Mouse (Mus musculus): ENCODE measurements around the gene Rarres1. TPM values are rescaled to one million over a fixed set of nuclear protein-coding genes. Genes with fewer than 3 reads are reported as not detected.

The Rarres1 gene
- polyA plus RNA-seq, 1 experiment: not detected

DNA sequence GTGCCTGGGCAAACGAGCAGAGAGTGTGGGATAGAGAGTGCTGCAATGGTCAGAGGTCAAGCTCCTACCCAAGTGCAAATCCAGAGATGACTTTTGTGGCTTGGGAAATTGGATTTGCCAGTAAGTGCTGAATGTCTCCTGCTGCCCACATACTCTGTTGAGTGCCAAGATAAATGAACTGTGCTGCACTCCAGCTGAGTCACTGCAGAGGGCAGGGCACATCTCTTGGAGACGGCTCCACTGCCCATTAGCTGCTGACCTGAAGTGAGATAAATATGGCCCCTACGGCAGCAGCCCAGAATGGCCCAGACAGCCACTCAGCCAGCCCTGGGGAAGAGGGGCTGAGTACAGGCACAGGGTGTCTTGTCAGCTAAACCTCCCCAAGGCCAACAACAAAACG lies 25.2 kb downstream of the Rarres1 start:
- Histone ChIP-seq H3K27me3 (ENCODE audit: control insufficient read depth, insufficient read depth, insufficient read length) (no peaks in the 10 kb centered on the region), H3K4me3 (no peak overlapping the region), H3K79me2 (ENCODE audit: control insufficient read depth, insufficient read depth) (no peaks in the 10 kb centered on the region), H3K4me2 (ENCODE audit: low read depth) (peak overlapping the region; percentile 62), H3ac (ENCODE audit: control insufficient read depth, insufficient read length) (no peak overlapping the region), H3K36me3 (ENCODE audit: control insufficient read depth, insufficient read depth) (no peaks in the 10 kb centered on the region)
- TF ChIP-seq CEBPB (IDR thresholded peaks at IDR 0.05; ENCODE audit: insufficient read depth, poor library complexity, severe bottlenecking) (0 out of 2 replicates have a peak, but pooled peaks have one; percentile 35), MYOD1 (IDR thresholded peaks at IDR 0.05; ENCODE audit: control insufficient read depth in 1 of 3, insufficient read length in 2 of 3, low read depth in 2 of 3) (peak in 1 of 3 experiments; percentile 29), USF1 (IDR thresholded peaks at IDR 0.05; ENCODE audit: low read depth) (no peak), MYOG (IDR thresholded peaks at IDR 0.05; ENCODE audit: control insufficient read depth in 1 of 3, insufficient read depth in 1 of 3, insufficient read length in 2 of 3, low read depth in 2 of 3) (no peak), TCF12 (IDR thresholded peaks at IDR 0.05; ENCODE audit: insufficient read depth, poor library complexity, severe bottlenecking) (peak; percentile 23)

- Histone ChIP-seq H3ac (ENCODE audit: control insufficient read depth, insufficient read length) (no peak overlapping the region), H3K4me3 (no peak overlapping the region), H3K27me3 (ENCODE audit: control insufficient read depth, insufficient read depth, insufficient read length) (no peaks in the 10 kb centered on the region), H3K36me3 (ENCODE audit: control insufficient read depth, insufficient read depth) (no peaks in the 10 kb centered on the region), H3K4me2 (ENCODE audit: low read depth) (no peak overlapping the region), H3K79me2 (ENCODE audit: control insufficient read depth, insufficient read depth) (no peaks in the 10 kb centered on the region)
- TF ChIP-seq USF1 (IDR thresholded peaks at IDR 0.05; ENCODE audit: low read depth) (no peak), SRF (IDR thresholded peaks at IDR 0.05; ENCODE audit: control insufficient read depth, insufficient read length, low read depth) (no peak), TCF3 (IDR thresholded peaks at IDR 0.05; ENCODE audit: insufficient read length, low read depth) (no peak), TCF12 (IDR thresholded peaks at IDR 0.05; ENCODE audit: insufficient read depth, poor library complexity, severe bottlenecking) (no peak), MYOD1 (IDR thresholded peaks at IDR 0.05; ENCODE audit: control insufficient read depth in 1 of 3, insufficient read length in 2 of 3, low read depth in 2 of 3) (no peak), MYOG (IDR thresholded peaks at IDR 0.05; ENCODE audit: control insufficient read depth in 1 of 3, insufficient read depth in 1 of 3, insufficient read length in 2 of 3, low read depth in 2 of 3) (no peak), E2F4 (IDR thresholded peaks at IDR 0.05; ENCODE audit: insufficient read depth) (no peak), REST (IDR thresholded peaks at IDR 0.05; ENCODE audit: insufficient read depth, insufficient read length) (no peak), POLR2AphosphoS2 (IDR thresholded peaks at IDR 0.05; ENCODE audit: insufficient read length, low read depth) (no peak), MAX (IDR thresholded peaks at IDR 0.05; ENCODE audit: low read depth) (no peak), POLR2A (IDR thresholded peaks at IDR 0.05; ENCODE audit: insufficient read length, low read depth) (no peak), CEBPB (IDR thresholded peaks at IDR 0.05; ENCODE audit: insufficient read depth, poor library complexity, severe bottlenecking) (no peak)
These were observed 30.1 kb downstream of the Rarres1 start for GRCm38 (mm10) chr3:67485233-67485632.

DNA sequence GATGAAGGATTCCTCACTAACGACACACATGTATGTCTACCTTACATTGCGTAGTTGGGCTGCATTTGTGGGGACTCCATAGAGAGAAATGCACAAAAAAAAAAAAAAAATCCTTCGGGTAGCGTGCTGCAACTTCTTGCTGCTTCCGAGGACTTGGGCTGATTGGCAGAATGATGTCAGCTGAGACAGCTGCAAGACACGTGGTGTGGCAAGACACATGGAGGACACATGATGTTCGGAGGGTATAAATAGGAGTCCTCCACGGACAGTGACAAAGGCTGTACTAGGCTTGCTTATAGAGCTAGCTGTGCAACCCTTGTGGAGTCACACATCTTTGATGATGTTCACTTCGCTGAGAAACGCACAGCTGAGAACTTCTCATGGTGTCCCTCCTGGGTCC lies 32.9 kb downstream of the Rarres1 start:
- no peaks in the 10 kb centered on the region for H3K79me2 ChIP-seq (ENCODE audit: control insufficient read depth, insufficient read depth)
- H3K36me3 ChIP-seq (ENCODE audit: control insufficient read depth, insufficient read depth): peaks cover 4% of the 10 kb centered on the region
- no peaks in the 10 kb centered on the region for H3K27me3 ChIP-seq (ENCODE audit: control insufficient read depth, insufficient read depth, insufficient read length)
- H3K4me2 ChIP-seq (ENCODE audit: low read depth): no peak overlapping the region
- TF ChIP-seq REST (IDR thresholded peaks at IDR 0.05; ENCODE audit: insufficient read depth, insufficient read length) (no peak), TCF3 (IDR thresholded peaks at IDR 0.05; ENCODE audit: insufficient read length, low read depth) (no peak), CEBPB (IDR thresholded peaks at IDR 0.05; ENCODE audit: insufficient read depth, poor library complexity, severe bottlenecking) (no peak), MYOG (IDR thresholded peaks at IDR 0.05; ENCODE audit: control insufficient read depth in 1 of 3, insufficient read depth in 1 of 3, insufficient read length in 2 of 3, low read depth in 2 of 3) (peak in 2 of 3 experiments; percentile 52 to 62), POLR2AphosphoS2 (IDR thresholded peaks at IDR 0.05; ENCODE audit: insufficient read length, low read depth) (no peak), E2F4 (IDR thresholded peaks at IDR 0.05; ENCODE audit: insufficient read depth) (no peak), USF1 (IDR thresholded peaks at IDR 0.05; ENCODE audit: low read depth) (no peak), TCF12 (IDR thresholded peaks at IDR 0.05; ENCODE audit: insufficient read depth, poor library complexity, severe bottlenecking) (no peak), POLR2A (IDR thresholded peaks at IDR 0.05; ENCODE audit: insufficient read length, low read depth) (no peak), SRF (IDR thresholded peaks at IDR 0.05; ENCODE audit: control insufficient read depth, insufficient read length, low read depth) (no peak), MYOD1 (IDR thresholded peaks at IDR 0.05; ENCODE audit: control insufficient read depth in 1 of 3, insufficient read length in 2 of 3, low read depth in 2 of 3) (peak in 2 of 3 experiments; percentile 67 to 86), MAX (IDR thresholded peaks at IDR 0.05; ENCODE audit: low read depth) (no peak)
- no peak overlapping the region for H3K4me3 ChIP-seq
- H3ac ChIP-seq (ENCODE audit: control insufficient read depth, insufficient read length): no peak overlapping the region

- Histone ChIP-seq H3K36me3 (ENCODE audit: control insufficient read depth, insufficient read depth) (peaks cover 4% of the 10 kb centered on the region), H3K79me2 (ENCODE audit: control insufficient read depth, insufficient read depth) (no peaks in the 10 kb centered on the region), H3K27me3 (ENCODE audit: control insufficient read depth, insufficient read depth, insufficient read length) (no peaks in the 10 kb centered on the region), H3K4me3 (no peak overlapping the region), H3K4me2 (ENCODE audit: low read depth) (no peak overlapping the region), H3ac (ENCODE audit: control insufficient read depth, insufficient read length) (no peak overlapping the region)
- TF ChIP-seq E2F4 (IDR thresholded peaks at IDR 0.05; ENCODE audit: insufficient read depth) (no peak), TCF3 (IDR thresholded peaks at IDR 0.05; ENCODE audit: insufficient read length, low read depth) (no peak), POLR2AphosphoS2 (IDR thresholded peaks at IDR 0.05; ENCODE audit: insufficient read length, low read depth) (no peak), POLR2A (IDR thresholded peaks at IDR 0.05; ENCODE audit: insufficient read length, low read depth) (no peak), TCF12 (IDR thresholded peaks at IDR 0.05; ENCODE audit: insufficient read depth, poor library complexity, severe bottlenecking) (no peak), REST (IDR thresholded peaks at IDR 0.05; ENCODE audit: insufficient read depth, insufficient read length) (no peak), MAX (IDR thresholded peaks at IDR 0.05; ENCODE audit: low read depth) (no peak), CEBPB (IDR thresholded peaks at IDR 0.05; ENCODE audit: insufficient read depth, poor library complexity, severe bottlenecking) (no peak), SRF (IDR thresholded peaks at IDR 0.05; ENCODE audit: control insufficient read depth, insufficient read length, low read depth) (no peak), USF1 (IDR thresholded peaks at IDR 0.05; ENCODE audit: low read depth) (no peak), MYOG (IDR thresholded peaks at IDR 0.05; ENCODE audit: control insufficient read depth in 1 of 3, insufficient read depth in 1 of 3, insufficient read length in 2 of 3, low read depth in 2 of 3) (no peak), MYOD1 (IDR thresholded peaks at IDR 0.05; ENCODE audit: control insufficient read depth in 1 of 3, insufficient read length in 2 of 3, low read depth in 2 of 3) (no peak)
These were observed 35.5 kb downstream of the Rarres1 start for GRCm38 (mm10) chr3:67479806-67480205.
